Mouse (Mus musculus): ENCODE data around the gene Nln.

Gene Nln

GRCm38 (mm10) chr13:104109288-104109815, at the start of gene Nln, which contains the start of gene Sgtb:
TSS of gene Nln (minus strand) at chr13:104109614.
TSS of gene Sgtb (plus strand) at chr13:104109741.
- peak; percentile 67 to 82 for DNase-seq (ENCODE audit: low spot score in 2 of 2)

GRCm38 (mm10) chr13:104155686-104156085, 46.3 kb upstream of the Nln start:
- DNase-seq (ENCODE audit: low spot score in 2 of 2): no peak

- DNase-seq (ENCODE audit: low spot score in 2 of 2): no peak
Observed at GRCm38 (mm10) chr13:104155106-104155505, 45.7 kb upstream of the Nln start.

- DNase-seq (ENCODE audit: low spot score in 2 of 2): no peak
Observed at GRCm38 (mm10) chr13:104154180-104154579, 44.8 kb upstream of the Nln start.

GRCm38 (mm10) chr13:104145646-104146045, 36.2 kb upstream of the Nln start:
- no peak for DNase-seq (ENCODE audit: low spot score in 2 of 2)

GRCm38 (mm10) chr13:104144871-104145270, 35.5 kb upstream of the Nln start:
- DNase-seq (ENCODE audit: low spot score in 2 of 2): no peak

- peak; percentile 75 to 85 for DNase-seq (ENCODE audit: low spot score in 2 of 2)
Observed at GRCm38 (mm10) chr13:104139369-104140209, 30.2 kb upstream of the Nln start.

- DNase-seq (ENCODE audit: low spot score in 2 of 2): no peak
Observed at GRCm38 (mm10) chr13:104134510-104135085, 25.2 kb upstream of the Nln start.

GRCm38 (mm10) chr13:104132561-104132960, 23.1 kb upstream of the Nln start:
- DNase-seq (ENCODE audit: low spot score in 2 of 2): no peak

- DNase-seq (ENCODE audit: low spot score in 2 of 2): no peak
Observed at GRCm38 (mm10) chr13:104123662-104124381, 14.4 kb upstream of the Nln start.

GRCm38 (mm10) chr13:104122078-104122840, 12.8 kb upstream of the Nln start:
- no peak for DNase-seq (ENCODE audit: low spot score in 2 of 2)

- DNase-seq (ENCODE audit: low spot score in 2 of 2): no peak
Observed at GRCm38 (mm10) chr13:104114827-104115226, 5.4 kb upstream of the Nln start.

GRCm38 (mm10) chr13:104113782-104114181, 4.4 kb upstream of the Nln start:
- no peak for DNase-seq (ENCODE audit: low spot score in 2 of 2)

GRCm38 (mm10) chr13:104112266-104112900, 3.0 kb upstream of the Nln start:
- DNase-seq (ENCODE audit: low spot score in 2 of 2): no peak

- no peak for DNase-seq (ENCODE audit: low spot score in 2 of 2)
Observed at GRCm38 (mm10) chr13:104110526-104110925, 1.1 kb upstream of the Nln start.

GRCm38 (mm10) chr13:104109816-104110521, 555 bp upstream of the Nln start:
- no peak for DNase-seq (ENCODE audit: low spot score in 2 of 2)

- no peak for DNase-seq (ENCODE audit: low spot score in 2 of 2)
Observed at GRCm38 (mm10) chr13:104108651-104109287, 645 bp downstream of the Nln start.

GRCm38 (mm10) chr13:104101606-104102235, 7.7 kb downstream of the Nln start:
- no peak for DNase-seq (ENCODE audit: low spot score in 2 of 2)

- DNase-seq (ENCODE audit: low spot score in 2 of 2): no peak
Observed at GRCm38 (mm10) chr13:104100416-104100815, 9.0 kb downstream of the Nln start.

All from thymus, postnatal 10 days (tissue).